Mouse (Mus musculus) embryonic facial prominence, embryonic 12.5 days (tissue): Measurements from ENCODE around the gene Rabgap1l. TPM values are rescaled to one million over a fixed set of nuclear protein-coding genes. Genes with fewer than 3 reads are reported as not detected.

Source experiments
- ATAC-seq: fragments of 200-750 bp; cut with Nextera tagmentation; 2 replicates; pipeline ENCODE4 v1.8.0; 2017; ENCODE audit not compliant: insufficient number of reproducible peaks, insufficient read depth, low FRiP score, low TSS enrichment
- H3K27ac ChIP-seq: fragments of 300-500 bp; sonication (generic); 2 replicates; pipeline ENCODE4 v1.5.1; 2016; ENCODE audit warnings: mild to moderate bottlenecking
- H3K27me3 ChIP-seq: fragments of 300-500 bp; sonication (generic); 2 replicates; pipeline ENCODE4 v1.6.1; 2016; ENCODE audit warnings: mild to moderate bottlenecking, moderate library complexity
- H3K36me3 ChIP-seq: fragments of 300-500 bp; sonication (generic); 2 replicates; pipeline ENCODE4 v1.6.1; 2016; ENCODE audit warnings: mild to moderate bottlenecking
- H3K4me1 ChIP-seq: fragments of 300-500 bp; sonication (generic); 2 replicates; pipeline ENCODE4 v1.6.1; 2016
- H3K4me2 ChIP-seq: fragments of 300-500 bp; sonication (generic); replicated peaks from 2 replicates; pipeline ENCODE4 v1.6.1; 2016; ENCODE audit warnings: mild to moderate bottlenecking, moderate library complexity
- H3K4me3 ChIP-seq: fragments of 300-500 bp; sonication (generic); 2 replicates; pipeline ENCODE4 v1.5.1; 2016; ENCODE audit warnings: mild to moderate bottlenecking
- H3K9ac ChIP-seq: fragments of 300-500 bp; sonication (generic); 2 replicates; pipeline ENCODE4 v1.6.1; 2016; ENCODE audit warnings: mild to moderate bottlenecking, moderate library complexity
- H3K9me3 ChIP-seq: fragments of 300-500 bp; sonication (generic); 2 replicates; pipeline ENCODE4 v1.6.1; 2016; ENCODE audit warnings: mild to moderate bottlenecking, moderate library complexity
- WGBS: fragments of 180-500 bp; shearing (Covaris S2); methylation state at CpG from one replicate; pipeline ENCODE4 v1.1.7; 2016; 5-methylcytosine and 5-hydroxymethylcytosine counted together
- polyA plus RNA-seq: library from polyadenylated mRNA; unstranded; fragments of >200 nt; fragmentation: Nextera tagmentation; extraction: Ambion mirVana; gene quantifications from 2 replicates; pipeline ENCODE4 v1.2.1, GENCODE M21; 2016

Rabgap1l gene
- polyA plus RNA-seq, 1 experiment from 2014 or later: 18.4 TPM

- Histone ChIP-seq H3K27me3 (no peaks in the 10 kb centered on the region), H3K27ac (no peak overlapping the region), H3K4me1 (no peaks in the 10 kb centered on the region), H3K9ac (no peak overlapping the region), H3K36me3 (no peaks in the 10 kb centered on the region), H3K9me3 (0 out of 2 replicates have a peak, but pooled peaks cover 3% of the 10 kb centered on the region), H3K4me2 (no peak overlapping the region), H3K4me3 (no peak overlapping the region)
- no peak for ATAC-seq
- WGBS: 93% methylated on average over 7 of the region's 7 CpGs
Observed at GRCm38 (mm10) chr1:160690516-160691195, 102.4 kb downstream of the Rabgap1l start.

GRCm38 (mm10) chr1:160689511-160689910 lies 103.5 kb downstream of the Rabgap1l start:
- Histone ChIP-seq H3K27me3 (no peaks in the 10 kb centered on the region), H3K27ac (no peak overlapping the region), H3K4me1 (no peaks in the 10 kb centered on the region), H3K9ac (no peak overlapping the region), H3K4me2 (no peak overlapping the region), H3K9me3 (0 out of 2 replicates have a peak, but pooled peaks cover 3% of the 10 kb centered on the region), H3K4me3 (no peak overlapping the region), H3K36me3 (no peaks in the 10 kb centered on the region)
- no peak for ATAC-seq

- Histone ChIP-seq H3K4me3 (no peak overlapping the region), H3K9ac (no peak overlapping the region), H3K4me1 (no peaks in the 10 kb centered on the region), H3K27me3 (no peaks in the 10 kb centered on the region), H3K9me3 (0 out of 2 replicates have a peak, but pooled peaks cover 3% of the 10 kb centered on the region), H3K36me3 (no peaks in the 10 kb centered on the region), H3K27ac (no peak overlapping the region), H3K4me2 (no peak overlapping the region)
- WGBS: 90% methylated on average over 2 of the region's 2 CpGs
- ATAC-seq: no peak
Observed at GRCm38 (mm10) chr1:160684251-160684650, 108.8 kb downstream of the Rabgap1l start.

- WGBS: 88% methylated on average over 3 of the region's 3 CpGs
- Histone ChIP-seq H3K9ac (no peak overlapping the region), H3K27me3 (no peaks in the 10 kb centered on the region), H3K4me2 (no peak overlapping the region), H3K4me3 (no peak overlapping the region), H3K9me3 (0 out of 2 replicates have a peak, but pooled peaks cover 3% of the 10 kb centered on the region), H3K27ac (no peak overlapping the region), H3K36me3 (no peaks in the 10 kb centered on the region), H3K4me1 (no peaks in the 10 kb centered on the region)
- ATAC-seq: no peak
Observed at GRCm38 (mm10) chr1:160681398-160682050, 111.5 kb downstream of the Rabgap1l start.

- Histone ChIP-seq H3K36me3 (no peaks in the 10 kb centered on the region), H3K4me1 (no peaks in the 10 kb centered on the region), H3K27ac (no peak overlapping the region), H3K27me3 (no peaks in the 10 kb centered on the region), H3K9ac (no peak overlapping the region), H3K4me2 (no peak overlapping the region), H3K9me3 (no peaks in the 10 kb centered on the region), H3K4me3 (no peak overlapping the region)
- ATAC-seq: no peak
- 69% methylated on average over 2 of the region's 2 CpGs for WGBS
Observed at GRCm38 (mm10) chr1:160674763-160675162, 118.2 kb downstream of the Rabgap1l start.

GRCm38 (mm10) chr1:160672088-160672814 lies 120.8 kb downstream of the Rabgap1l start:
- WGBS: 60% methylated on average over 3 of the region's 3 CpGs
- Histone ChIP-seq H3K4me1 (no peaks in the 10 kb centered on the region), H3K9me3 (no peaks in the 10 kb centered on the region), H3K27me3 (no peaks in the 10 kb centered on the region), H3K27ac (no peak overlapping the region), H3K9ac (no peak overlapping the region), H3K4me2 (no peak overlapping the region), H3K36me3 (no peaks in the 10 kb centered on the region), H3K4me3 (no peak overlapping the region)
- no peak for ATAC-seq

- no peak overlapping the region for H3K9ac ChIP-seq
- H3K36me3 ChIP-seq: no peaks in the 10 kb centered on the region
- no peaks in the 10 kb centered on the region for H3K27me3 ChIP-seq
- H3K27ac ChIP-seq: no peak overlapping the region
- 31% methylated on average over 2 of the region's 2 CpGs for WGBS
- no peak overlapping the region for H3K4me2 ChIP-seq
- no peaks in the 10 kb centered on the region for H3K9me3 ChIP-seq
- no peak for ATAC-seq
- H3K4me3 ChIP-seq: no peak overlapping the region
- H3K4me1 ChIP-seq: no peaks in the 10 kb centered on the region
Observed at GRCm38 (mm10) chr1:160655806-160656470, 137.1 kb downstream of the Rabgap1l start.

- Histone ChIP-seq H3K4me1 (no peaks in the 10 kb centered on the region), H3K27me3 (no peaks in the 10 kb centered on the region), H3K36me3 (no peaks in the 10 kb centered on the region), H3K27ac (no peak overlapping the region), H3K4me3 (no peak overlapping the region), H3K9ac (no peak overlapping the region), H3K4me2 (no peak overlapping the region), H3K9me3 (no peaks in the 10 kb centered on the region)
- ATAC-seq: no peak
- 33% methylated on average over 3 of the region's 3 CpGs for WGBS
Observed at GRCm38 (mm10) chr1:160651691-160652090, 141.3 kb downstream of the Rabgap1l start.

GRCm38 (mm10) chr1:160645416-160645815 lies 147.6 kb downstream of the Rabgap1l start:
- no peak overlapping the region for H3K9ac ChIP-seq
- no peak for ATAC-seq
- no peaks in the 10 kb centered on the region for H3K4me1 ChIP-seq
- H3K4me3 ChIP-seq: no peak overlapping the region
- WGBS: 95% methylated on average over 3 of the region's 3 CpGs
- no peaks in the 10 kb centered on the region for H3K9me3 ChIP-seq
- H3K27ac ChIP-seq: no peak overlapping the region
- no peak overlapping the region for H3K4me2 ChIP-seq
- H3K36me3 ChIP-seq: no peaks in the 10 kb centered on the region
- H3K27me3 ChIP-seq: no peaks in the 10 kb centered on the region

GRCm38 (mm10) chr1:160628213-160628932 lies 164.6 kb downstream of the Rabgap1l start:
- Histone ChIP-seq H3K9ac (no peak overlapping the region), H3K4me2 (no peak overlapping the region), H3K9me3 (no peaks in the 10 kb centered on the region), H3K36me3 (no peaks in the 10 kb centered on the region), H3K4me3 (no peak overlapping the region), H3K27me3 (no peaks in the 10 kb centered on the region), H3K4me1 (no peaks in the 10 kb centered on the region), H3K27ac (no peak overlapping the region)
- WGBS: 71% methylated on average over 12 of the region's 12 CpGs
- no peak for ATAC-seq
